Mouse (Mus musculus): ENCODE measurements around the gene BC035044. TPM values are rescaled to one million over a fixed set of nuclear protein-coding genes. Genes with fewer than 3 reads are reported as not detected.

BC035044 gene
- 1 to 10 TPM; 1.8 to 3.1 TPM for polyA plus RNA-seq (2017; shearing (Covaris generic))

DNA sequence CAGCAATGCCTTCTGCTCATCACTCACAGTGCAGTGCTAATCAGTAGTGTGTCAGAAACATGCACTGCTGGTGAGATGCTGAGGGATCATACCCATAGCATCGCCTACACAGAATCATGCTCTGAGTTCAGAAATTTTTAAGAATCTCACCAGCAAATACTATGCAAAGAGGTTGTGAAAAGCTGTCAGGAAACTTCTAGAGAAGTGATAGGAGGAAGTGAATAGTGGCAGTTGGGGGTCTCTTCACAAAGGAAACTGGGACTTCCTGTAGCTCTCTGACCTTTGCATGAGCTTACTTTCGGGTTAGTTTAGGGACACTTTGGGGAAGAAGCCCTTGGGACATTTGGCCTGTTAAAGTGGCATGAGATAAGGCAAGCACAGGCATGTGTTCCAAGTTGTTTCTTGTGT, at the start of gene BC035044:
Gene BC035044, minus strand, starts transcription at position 179 of the 408 bp plus-strand sequence.

DNA sequence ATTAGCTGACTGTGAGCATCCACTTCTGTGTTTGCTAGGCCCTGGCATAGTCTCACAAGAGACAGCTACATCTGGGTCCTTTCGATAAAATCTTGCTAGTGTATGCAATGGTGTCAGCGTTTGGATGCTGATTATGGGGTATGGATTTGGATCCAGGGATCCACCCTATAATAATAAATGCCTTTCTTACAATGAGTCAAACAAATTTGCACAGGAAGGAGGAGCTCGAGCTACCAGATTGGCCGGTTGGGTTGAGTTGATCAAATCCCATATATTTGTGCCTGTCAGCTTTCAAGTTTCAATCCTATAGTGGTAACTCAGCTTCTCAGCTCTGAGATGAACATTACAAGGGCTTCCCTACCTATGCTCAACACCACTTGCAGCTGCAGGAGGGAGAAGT, 43.2 kb upstream of the BC035044 start, which contains the start of gene Clec2g:
Gene Clec2g, plus strand, starts transcription at position 301 of the 400 bp plus-strand sequence.

GRCm38 (mm10) chr6:128887091-128887790, 3.7 kb downstream of the BC035044 start, which contains the start of gene Clec2i:
Gene Clec2i (plus strand): TSS chr6:128887588.

DNA sequence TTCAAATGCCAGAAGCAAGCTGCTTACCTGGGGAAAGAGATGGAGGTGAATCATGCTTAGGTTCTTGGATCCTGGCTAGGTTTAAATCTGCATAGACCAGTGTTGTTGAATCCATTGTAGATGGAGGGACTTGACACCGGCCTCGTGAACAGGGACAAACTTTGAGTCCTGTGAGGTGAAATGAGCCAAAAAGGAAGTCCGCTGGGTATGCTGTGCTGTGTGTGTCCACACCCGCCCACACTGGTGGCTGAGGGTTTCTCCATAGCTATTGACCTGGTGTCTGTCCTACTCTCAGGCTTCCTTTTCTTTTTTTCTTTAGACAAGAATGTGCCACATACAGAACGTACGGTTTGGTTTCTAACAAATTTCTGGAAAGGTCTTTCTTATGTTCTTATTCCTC, 64.8 kb downstream of the BC035044 start, which contains the start of the genes Gm44511 and Klrb1b:
Gene Gm44511, minus strand, starts transcription at position 184 of the 400 bp plus-strand sequence.
Gene Klrb1b, minus strand, starts transcription at position 200 of the 400 bp plus-strand sequence.

Other genes with a start within 250 kb of the BC035044 start
- gene Clec2h, start 228.7 kb downstream of the BC035044 start, polyA plus RNA-seq (2017; shearing (Covaris generic)) = under 1 TPM in 1 of 2 experiments, not detected in 1; 0.49 TPM
- gene Klrb1, start 168.1 kb downstream of the BC035044 start, polyA plus RNA-seq (2017; shearing (Covaris generic)) = under 1 TPM; 0.42 to 0.44 TPM
- 1 to 10 TPM; 2.3 to 4.6 TPM for gene Klrb1c, start 101.9 kb downstream of the BC035044 start, polyA plus RNA-seq (2017; shearing (Covaris generic))
- not detected for gene Gm44511, start 64.8 kb downstream of the BC035044 start, polyA plus RNA-seq (2017; shearing (Covaris generic))
- gene Klrb1b, start 64.8 kb downstream of the BC035044 start, polyA plus RNA-seq (2017; shearing (Covaris generic)) = under 1 TPM; 0.67 to 0.70 TPM
- gene Clec2i, start 3.5 kb downstream of the BC035044 start, polyA plus RNA-seq (2017; shearing (Covaris generic)) = 100 to 1,000 TPM in 1 of 2 experiments, 10 to 100 TPM in 1; 51.3 to 106 TPM
- gene Clec2g, start 43.3 kb upstream of the BC035044 start, polyA plus RNA-seq (2017; shearing (Covaris generic)) = 1 to 10 TPM in 1 of 2 experiments, under 1 TPM in 1; 0.60 to 1.7 TPM
- 1 to 10 TPM; 3.2 to 3.6 TPM for gene Klrb1f, start 154.8 kb upstream of the BC035044 start, polyA plus RNA-seq (2017; shearing (Covaris generic))
- not detected for gene Clec2e, start 209.8 kb upstream of the BC035044 start, polyA plus RNA-seq (2017; shearing (Covaris generic))

Data from inflammation-experienced regulatory T-cells (primary cell).